In genomic region chr19:28677045-28677727, GRCm38 (mm10) we compare ENCODE assay signal across 8 mouse cellular contexts. TPM values are rescaled to one million over a fixed set of nuclear protein-coding genes. Genes with fewer than 3 reads are reported as not detected.
A peak's percentile ranks its signal among the peaks of the same experiment; 100 is the strongest.
DNase-seq lines count a peak whose midpoint lies in the region; ATAC-seq lines count a peak whose summit lies in the region.

No protein-coding gene starts in this region.

- DNase-seq in adrenal gland, adult (ENCODE audit: inconsistent age in 2 of 2, low spot score in 1 of 2): peak; percentile 72 to 90
- no peak for DNase-seq in adrenal gland, postnatal 4 days (ENCODE audit: low spot score in 2 of 2)
- DNase-seq in ZHBTc4 (ENCODE audit: low read depth, low spot score): peak; percentile 36
- DNase-seq in kidney, postnatal 14 days: peak; percentile 29
- DNase-seq in right cerebral cortex, postnatal 25 days: no peak

- ATAC-seq in heart, embryonic 11.5 days (replicated peaks; ENCODE audit: insufficient number of reproducible peaks, low FRiP score, low TSS enrichment): no peak
- ATAC-seq in midbrain, embryonic 16.5 days: no peak
- ATAC-seq in inflammation-experienced regulatory T-cells, adult 6 months: no peak

- H3K27me3 ChIP-seq in heart, embryonic 11.5 days (ENCODE audit: control insufficient read depth, insufficient read depth, low read length): peaks cover 29% of the 10 kb centered on the region
- peaks cover 13% of the 10 kb centered on the region for H3K27me3 ChIP-seq in midbrain, embryonic 16.5 days (ENCODE audit: control insufficient read depth, insufficient read depth, low read depth, low read length)

- H3K27ac ChIP-seq in heart, embryonic 11.5 days (ENCODE audit: low read depth, low read length): no peak overlapping the region
- no peak overlapping the region for H3K27ac ChIP-seq in midbrain, embryonic 16.5 days (ENCODE audit: low read length)

- WGBS in heart, embryonic 11.5 days (ENCODE audit: insufficient replicate concordance): 34% methylated on average over 8 of the region's 8 CpGs
- WGBS in midbrain, embryonic 16.5 days: 22% methylated on average over 8 of the region's 8 CpGs

- H3K9ac ChIP-seq in heart, embryonic 11.5 days (ENCODE audit: low read depth, low read length): no peak overlapping the region
- H3K9ac ChIP-seq in midbrain, embryonic 16.5 days (ENCODE audit: low read depth, low read length): no peak overlapping the region

- peak overlapping the region; percentile 59 for H3K4me3 ChIP-seq in heart, embryonic 11.5 days (ENCODE audit: low read depth, low read length)
- H3K4me3 ChIP-seq in midbrain, embryonic 16.5 days (ENCODE audit: low read depth, low read length): peak overlapping the region; percentile 55; the same call in 1 of the 2 replicates

- no peaks in the 10 kb centered on the region for H3K9me3 ChIP-seq in heart, embryonic 11.5 days (replicated peaks; ENCODE audit: control insufficient read depth, low read length)
- no peaks in the 10 kb centered on the region for H3K9me3 ChIP-seq in midbrain, embryonic 16.5 days (replicated peaks; ENCODE audit: control insufficient read depth, low read length, poor library complexity, severe bottlenecking)

- H3K4me2 ChIP-seq in heart, embryonic 11.5 days: peak overlapping the region; percentile 99
- H3K4me2 ChIP-seq in midbrain, embryonic 16.5 days (ENCODE audit: low read length): peak overlapping the region; percentile 96

- peaks cover 8% of the 10 kb centered on the region for H3K4me1 ChIP-seq in heart, embryonic 11.5 days (ENCODE audit: control insufficient read depth, insufficient read depth, low read length)
- peaks cover 18% of the 10 kb centered on the region for H3K4me1 ChIP-seq in midbrain, embryonic 16.5 days (ENCODE audit: control insufficient read depth, insufficient read depth, low read length)

- no peaks in the 10 kb centered on the region for H3K36me3 ChIP-seq in heart, embryonic 11.5 days (ENCODE audit: control insufficient read depth, insufficient read depth, low read length)
- no peaks in the 10 kb centered on the region for H3K36me3 ChIP-seq in midbrain, embryonic 16.5 days (ENCODE audit: control insufficient read depth, insufficient read depth, low read length)

RNA-seq across cellular contexts. Expression of gene Glis3, which starts 2.7 kb away (rescaled TPM):
- 10 to 100 TPM; 10.6 to 19.0 TPM for total RNA-seq in adrenal gland, postnatal 4 days (2021)
- polyA plus RNA-seq in heart, embryonic 11.5 days (2014; fragmentation: Nextera tagmentation; extraction: Ambion mirVana): 0.49 and 1.3 TPM in 2 replicates
- 2.5 and 2.7 TPM in 2 replicates for polyA plus RNA-seq in midbrain, embryonic 16.5 days (2015; fragmentation: Nextera tagmentation; extraction: Ambion mirVana)
- under 1 TPM in 1 of 3 experiments, not detected in 2; 0.05 TPM for polyA plus RNA-seq in inflammation-experienced regulatory T-cells, adult 6 months (2017; shearing (Covaris generic))

Comparison
In these comparisons a context has a peak if more than half of its experiments do, and no peak if none do; other contexts are left out.
1. DNase-seq: peak in adrenal gland, adult (2 of 2), ZHBTc4 (single experiment) and kidney, postnatal 14 days (single experiment); none in adrenal gland, postnatal 4 days (0 of 2) and right cerebral cortex, postnatal 25 days (single experiment).